Mouse (Mus musculus): ENCODE measurements around the gene Cdyl2. TPM values are rescaled to one million over a fixed set of nuclear protein-coding genes. Genes with fewer than 3 reads are reported as not detected.

Gene Cdyl2
- polyA plus RNA-seq (2016; fragmentation: Nextera tagmentation; extraction: Ambion mirVana) = 7.7 and 10.3 TPM in 2 replicates

- peak within 1 kb of the TSS; percentile 81 for H3K4me2 ChIP-seq
- H3K4me3 ChIP-seq (replicated peaks) = peak within 1 kb of the TSS; percentile 78
- peaks cover 5% of the 10 kb centered on the region for H3K9me3 ChIP-seq
- peaks cover 4% of the 10 kb centered on the region; the same call in 1 of the 2 replicates for H3K36me3 ChIP-seq (replicated peaks)
- peak within 1 kb of the TSS; percentile 83 for H3K27ac ChIP-seq
- peaks cover 4% of the 10 kb centered on the region for H3K4me1 ChIP-seq
- ATAC-seq (ENCODE audit: low FRiP score) = peak; percentile 89
- peak within 1 kb of the TSS; percentile 75 for H3K9ac ChIP-seq
- H3K27me3 ChIP-seq = peaks cover 26% of the 10 kb centered on the region
- under 1% methylated on average over 101 of the region's 129 CpGs for WGBS
Observed at GRCm38 (mm10) chr8:116732684-116733647, at the start of gene Cdyl2. TSS of gene Cdyl2 (minus strand) at chr8:116732991.

GRCm38 (mm10) chr8:116780594-116780993 is 47.8 kb upstream of the Cdyl2 start:
- no peak overlapping the region for H3K9ac ChIP-seq
- no peaks in the 10 kb centered on the region for H3K9me3 ChIP-seq
- no peak for ATAC-seq (ENCODE audit: low FRiP score)
- no peak overlapping the region for H3K27ac ChIP-seq
- 81% methylated on average over 8 of the region's 8 CpGs for WGBS
- H3K36me3 ChIP-seq (replicated peaks) = no peaks in the 10 kb centered on the region
- H3K4me2 ChIP-seq = no peak overlapping the region
- H3K27me3 ChIP-seq = no peaks in the 10 kb centered on the region
- H3K4me3 ChIP-seq (replicated peaks) = no peak overlapping the region
- H3K4me1 ChIP-seq = no peaks in the 10 kb centered on the region

GRCm38 (mm10) chr8:116774220-116774619 is 41.4 kb upstream of the Cdyl2 start:
- WGBS = 92% methylated on average over 5 of the region's 5 CpGs
- no peaks in the 10 kb centered on the region for H3K36me3 ChIP-seq (replicated peaks)
- no peaks in the 10 kb centered on the region for H3K27me3 ChIP-seq
- H3K9ac ChIP-seq = no peak overlapping the region
- ATAC-seq (ENCODE audit: low FRiP score) = no peak
- no peak overlapping the region for H3K4me3 ChIP-seq (replicated peaks)
- no peak overlapping the region for H3K27ac ChIP-seq
- H3K4me1 ChIP-seq = no peaks in the 10 kb centered on the region
- no peak overlapping the region for H3K4me2 ChIP-seq
- H3K9me3 ChIP-seq = no peaks in the 10 kb centered on the region

GRCm38 (mm10) chr8:116772727-116773126 is 39.9 kb upstream of the Cdyl2 start:
- H3K4me1 ChIP-seq = no peaks in the 10 kb centered on the region
- H3K27me3 ChIP-seq = no peaks in the 10 kb centered on the region
- H3K9me3 ChIP-seq = no peaks in the 10 kb centered on the region
- no peaks in the 10 kb centered on the region for H3K36me3 ChIP-seq (replicated peaks)
- no peak for ATAC-seq (ENCODE audit: low FRiP score)
- no peak overlapping the region for H3K4me2 ChIP-seq
- no peak overlapping the region for H3K27ac ChIP-seq
- no peak overlapping the region for H3K9ac ChIP-seq
- 91% methylated on average over 9 of the region's 9 CpGs for WGBS
- no peak overlapping the region for H3K4me3 ChIP-seq (replicated peaks)

GRCm38 (mm10) chr8:116771797-116772343 is 39.1 kb upstream of the Cdyl2 start:
- Histone ChIP-seq H3K27me3 (no peaks in the 10 kb centered on the region), H3K9me3 (no peaks in the 10 kb centered on the region), H3K4me2 (no peak overlapping the region), H3K4me3 (replicated peaks) (no peak overlapping the region), H3K27ac (no peak overlapping the region), H3K9ac (no peak overlapping the region), H3K4me1 (no peaks in the 10 kb centered on the region), H3K36me3 (replicated peaks) (no peaks in the 10 kb centered on the region)
- 79% methylated on average over 7 of the region's 7 CpGs for WGBS
- no peak for ATAC-seq (ENCODE audit: low FRiP score)

- H3K27ac ChIP-seq = no peak overlapping the region
- H3K9ac ChIP-seq = no peak overlapping the region
- H3K27me3 ChIP-seq = no peaks in the 10 kb centered on the region
- no peak overlapping the region for H3K4me2 ChIP-seq
- no peaks in the 10 kb centered on the region for H3K4me1 ChIP-seq
- no peak overlapping the region for H3K4me3 ChIP-seq (replicated peaks)
- 89% methylated on average over 12 of the region's 12 CpGs for WGBS
- ATAC-seq (ENCODE audit: low FRiP score) = no peak
- no peaks in the 10 kb centered on the region for H3K9me3 ChIP-seq
- H3K36me3 ChIP-seq (replicated peaks) = no peaks in the 10 kb centered on the region
Observed at GRCm38 (mm10) chr8:116770756-116771155, 38.0 kb upstream of the Cdyl2 start.

GRCm38 (mm10) chr8:116756174-116756573 is 23.4 kb upstream of the Cdyl2 start:
- Histone ChIP-seq H3K9ac (no peak overlapping the region), H3K4me2 (no peak overlapping the region), H3K4me1 (no peaks in the 10 kb centered on the region), H3K27me3 (no peaks in the 10 kb centered on the region; the same call in 1 of the 2 replicates), H3K4me3 (replicated peaks) (no peak overlapping the region), H3K9me3 (no peaks in the 10 kb centered on the region), H3K36me3 (replicated peaks) (no peaks in the 10 kb centered on the region), H3K27ac (no peak overlapping the region)
- ATAC-seq (ENCODE audit: low FRiP score) = no peak
- WGBS = 72% methylated on average over 3 of the region's 3 CpGs

GRCm38 (mm10) chr8:116755557-116755956 is 22.8 kb upstream of the Cdyl2 start:
- H3K27ac ChIP-seq = no peak overlapping the region
- no peaks in the 10 kb centered on the region; the same call in 1 of the 2 replicates for H3K27me3 ChIP-seq
- H3K4me2 ChIP-seq = no peak overlapping the region
- no peak overlapping the region for H3K9ac ChIP-seq
- no peak overlapping the region for H3K4me3 ChIP-seq (replicated peaks)
- ATAC-seq (ENCODE audit: low FRiP score) = no peak
- no peaks in the 10 kb centered on the region for H3K4me1 ChIP-seq
- H3K9me3 ChIP-seq = no peaks in the 10 kb centered on the region
- WGBS = 9% methylated on average over 4 of the region's 4 CpGs
- no peaks in the 10 kb centered on the region for H3K36me3 ChIP-seq (replicated peaks)

GRCm38 (mm10) chr8:116740726-116741125 is 7.9 kb upstream of the Cdyl2 start:
- Histone ChIP-seq H3K27me3 (peaks cover under 1% of the 10 kb centered on the region; the same call in 1 of the 2 replicates), H3K4me2 (no peak overlapping the region), H3K4me3 (replicated peaks) (no peak overlapping the region), H3K9me3 (no peaks in the 10 kb centered on the region), H3K36me3 (replicated peaks) (no peaks in the 10 kb centered on the region), H3K4me1 (no peaks in the 10 kb centered on the region), H3K9ac (no peak overlapping the region), H3K27ac (no peak overlapping the region)
- ATAC-seq (ENCODE audit: low FRiP score) = no peak
- 84% methylated on average over 1 of the region's 1 CpGs for WGBS

- H3K36me3 ChIP-seq (replicated peaks) = no peaks in the 10 kb centered on the region
Observed at GRCm38 (mm10) chr8:116735306-116735705, 2.5 kb upstream of the Cdyl2 start.

GRCm38 (mm10) chr8:116734176-116734575 is 1.4 kb upstream of the Cdyl2 start:
- H3K4me3 ChIP-seq (replicated peaks) = no peak overlapping the region
- peaks cover 26% of the 10 kb centered on the region for H3K27me3 ChIP-seq
- no peak overlapping the region for H3K4me2 ChIP-seq
- ATAC-seq (ENCODE audit: low FRiP score) = no peak
- H3K9ac ChIP-seq = no peak overlapping the region
- H3K9me3 ChIP-seq = no peaks in the 10 kb centered on the region
- H3K27ac ChIP-seq = no peak overlapping the region
- no peaks in the 10 kb centered on the region for H3K36me3 ChIP-seq (replicated peaks)
- WGBS = 61% methylated on average over 9 of the region's 9 CpGs
- peaks cover 4% of the 10 kb centered on the region for H3K4me1 ChIP-seq

More at GRCm38 (mm10) chr8:116735306-116735705, 2.5 kb upstream of the Cdyl2 start:
- Histone ChIP-seq H3K9me3 (no peaks in the 10 kb centered on the region), H3K9ac (no peak overlapping the region), H3K4me1 (peaks cover 4% of the 10 kb centered on the region), H3K27ac (no peak overlapping the region), H3K27me3 (peaks cover 26% of the 10 kb centered on the region), H3K4me3 (replicated peaks) (no peak overlapping the region), H3K4me2 (no peak overlapping the region)
- 80% methylated on average over 5 of the region's 5 CpGs for WGBS
- no peak for ATAC-seq (ENCODE audit: low FRiP score)

- no peak for ATAC-seq (ENCODE audit: low FRiP score)
- no peak overlapping the region for H3K27ac ChIP-seq
- peaks cover 4% of the 10 kb centered on the region for H3K4me1 ChIP-seq
- WGBS = 31% methylated on average over 3 of the region's 3 CpGs
- H3K9me3 ChIP-seq = peaks cover 5% of the 10 kb centered on the region
- peaks cover 26% of the 10 kb centered on the region for H3K27me3 ChIP-seq
- peak overlapping the region; percentile 78 for H3K4me3 ChIP-seq (replicated peaks)
- H3K4me2 ChIP-seq = peak overlapping the region; percentile 81
- H3K36me3 ChIP-seq (replicated peaks) = peaks cover 4% of the 10 kb centered on the region; the same call in 1 of the 2 replicates
- H3K9ac ChIP-seq = peak overlapping the region; percentile 75
Observed at GRCm38 (mm10) chr8:116733648-116734014, 840 bp upstream of the Cdyl2 start.
